Mouse (Mus musculus): Measurements from ENCODE around the gene Adamts4. TPM values are rescaled to one million over a fixed set of nuclear protein-coding genes. Genes with fewer than 3 reads are reported as not detected.

The Adamts4 gene
- polyA plus RNA-seq, 1 experiment from 2014 or later = 3.5 TPM

DNA sequence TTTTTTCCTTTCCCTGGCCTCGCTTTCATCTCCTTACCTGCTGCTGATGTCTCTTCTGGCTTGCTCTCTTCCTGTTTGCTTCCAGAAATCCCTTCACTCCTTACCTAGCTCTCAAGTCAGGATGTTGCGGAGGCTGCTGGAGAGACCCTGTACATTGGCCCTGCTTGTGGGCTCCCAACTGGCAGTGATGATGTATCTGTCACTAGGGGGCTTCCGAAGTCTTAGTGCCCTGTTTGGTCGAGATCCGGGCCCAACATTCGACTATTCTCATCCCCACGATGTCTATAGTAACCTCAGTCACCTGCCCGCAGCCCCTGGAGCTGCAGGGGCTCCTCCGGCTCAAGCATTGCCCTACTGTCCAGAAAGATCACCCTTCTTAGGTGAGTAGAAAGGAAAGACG lies 21.4 kb downstream of the Adamts4 start:
- ATAC-seq (ENCODE audit: extremely low read depth, insufficient number of reproducible peaks, low FRiP score, low TSS enrichment) = no peak
- WGBS = 66% methylated on average over 10 of the region's 10 CpGs
- H3K4me3 ChIP-seq = peak overlapping the region; percentile 89

DNA sequence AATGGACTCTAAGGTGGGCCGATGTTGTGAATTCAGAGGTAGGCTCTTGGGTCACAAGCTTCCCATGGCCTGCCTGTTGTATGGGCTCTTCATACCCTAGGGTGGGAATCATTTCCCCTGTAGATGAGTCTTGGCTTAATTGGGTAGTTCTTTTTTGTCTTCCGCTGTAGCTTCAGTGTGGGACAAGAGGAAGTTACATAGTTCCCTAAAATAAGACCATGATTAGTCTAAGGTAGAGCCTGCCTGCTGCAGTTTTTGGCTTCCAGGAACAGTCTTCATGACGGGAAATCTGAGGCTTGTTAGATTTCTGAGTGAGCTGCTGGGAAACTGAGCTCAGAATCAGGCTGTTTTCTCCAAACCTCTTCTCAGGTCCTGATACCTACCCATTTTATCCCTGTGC lies 21.9 kb downstream of the Adamts4 start:
- Histone ChIP-seq H3K9ac (0 out of 2 replicates have a peak overlapping the region, but pooled peaks have one; percentile 20), H3K27ac (replicated peaks) (no peak overlapping the region), H3K9me3 (no peaks in the 10 kb centered on the region), H3K4me3 (peak overlapping the region; percentile 89), H3K36me3 (peaks cover 55% of the 10 kb centered on the region), H3K4me2 (peak overlapping the region; percentile 92), H3K4me1 (peaks cover 21% of the 10 kb centered on the region), H3K27me3 (replicated peaks) (no peaks in the 10 kb centered on the region)
- no peak for ATAC-seq (ENCODE audit: extremely low read depth, insufficient number of reproducible peaks, low FRiP score, low TSS enrichment)
- 80% methylated on average over 3 of the region's 3 CpGs for WGBS

More for the DNA sequence above, 21.4 kb downstream of the Adamts4 start:
- H3K4me2 ChIP-seq = peak overlapping the region; percentile 92
- peaks cover 21% of the 10 kb centered on the region for H3K4me1 ChIP-seq
- 0 out of 2 replicates have a peak overlapping the region, but pooled peaks have one; percentile 42 for H3K9ac ChIP-seq
- no peaks in the 10 kb centered on the region for H3K9me3 ChIP-seq
- no peaks in the 10 kb centered on the region for H3K27me3 ChIP-seq (replicated peaks)
- peaks cover 50% of the 10 kb centered on the region for H3K36me3 ChIP-seq
- no peak overlapping the region for H3K27ac ChIP-seq (replicated peaks)

DNA sequence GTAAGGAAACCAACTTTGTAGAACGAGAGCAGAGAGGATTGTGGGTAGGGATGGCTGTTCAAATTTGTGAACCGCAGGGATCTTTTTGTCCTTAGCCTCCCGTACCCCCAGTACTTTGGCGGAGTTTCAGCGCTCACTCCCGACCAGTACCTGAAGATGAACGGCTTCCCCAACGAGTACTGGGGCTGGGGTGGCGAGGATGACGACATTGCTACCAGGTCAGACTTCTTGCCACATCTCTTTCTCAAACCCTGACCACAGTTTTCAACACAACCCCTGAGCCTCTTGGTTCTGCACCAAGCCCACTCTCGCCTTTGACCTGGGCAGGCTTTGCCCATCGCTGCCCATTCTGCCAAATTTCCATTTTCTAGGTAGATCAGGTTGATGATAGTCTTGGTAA lies 23.9 kb downstream of the Adamts4 start:
- WGBS = 88% methylated on average over 12 of the region's 12 CpGs
- ATAC-seq (ENCODE audit: extremely low read depth, insufficient number of reproducible peaks, low FRiP score, low TSS enrichment) = no peak
- no peak overlapping the region for H3K4me3 ChIP-seq
- H3K4me1 ChIP-seq = peaks cover 22% of the 10 kb centered on the region
- H3K9ac ChIP-seq = no peak overlapping the region
- no peak overlapping the region for H3K27ac ChIP-seq (replicated peaks)
- H3K9me3 ChIP-seq = no peaks in the 10 kb centered on the region
- H3K4me2 ChIP-seq = no peak overlapping the region
- H3K27me3 ChIP-seq (replicated peaks) = no peaks in the 10 kb centered on the region
- peaks cover 76% of the 10 kb centered on the region for H3K36me3 ChIP-seq

DNA sequence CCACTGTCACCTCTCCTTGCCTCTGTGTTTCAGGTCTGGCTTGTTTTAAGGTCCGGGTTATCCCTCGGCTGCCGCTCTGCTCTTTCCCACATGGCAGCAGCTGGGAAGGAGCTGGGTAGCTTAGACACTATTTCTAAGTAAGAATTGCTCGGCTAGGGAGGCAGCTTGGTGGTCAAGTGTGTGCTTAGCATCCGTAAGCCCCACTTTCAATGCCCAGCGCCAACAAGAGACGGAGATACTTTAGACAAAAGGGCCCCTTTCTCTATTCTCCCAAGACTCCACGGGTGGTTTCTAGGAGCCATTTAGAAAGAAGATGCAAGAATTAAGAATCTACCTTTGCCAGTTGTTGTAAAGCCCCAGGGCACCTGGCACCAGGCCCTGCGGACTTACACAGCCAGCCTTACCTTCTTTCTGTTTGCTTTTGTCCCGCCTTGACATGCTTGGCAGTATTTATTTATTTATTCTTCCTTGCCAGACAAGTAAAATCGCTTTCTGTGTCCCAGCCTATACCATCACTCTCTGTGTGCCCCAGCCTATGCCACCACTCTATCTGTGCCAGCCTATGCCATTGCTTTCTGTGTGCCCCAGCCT lies 25.0 kb downstream of the Adamts4 start:
- H3K36me3 ChIP-seq = peaks cover 79% of the 10 kb centered on the region
- no peak for ATAC-seq (ENCODE audit: extremely low read depth, insufficient number of reproducible peaks, low FRiP score, low TSS enrichment)
- H3K9ac ChIP-seq = no peak overlapping the region

DNA sequence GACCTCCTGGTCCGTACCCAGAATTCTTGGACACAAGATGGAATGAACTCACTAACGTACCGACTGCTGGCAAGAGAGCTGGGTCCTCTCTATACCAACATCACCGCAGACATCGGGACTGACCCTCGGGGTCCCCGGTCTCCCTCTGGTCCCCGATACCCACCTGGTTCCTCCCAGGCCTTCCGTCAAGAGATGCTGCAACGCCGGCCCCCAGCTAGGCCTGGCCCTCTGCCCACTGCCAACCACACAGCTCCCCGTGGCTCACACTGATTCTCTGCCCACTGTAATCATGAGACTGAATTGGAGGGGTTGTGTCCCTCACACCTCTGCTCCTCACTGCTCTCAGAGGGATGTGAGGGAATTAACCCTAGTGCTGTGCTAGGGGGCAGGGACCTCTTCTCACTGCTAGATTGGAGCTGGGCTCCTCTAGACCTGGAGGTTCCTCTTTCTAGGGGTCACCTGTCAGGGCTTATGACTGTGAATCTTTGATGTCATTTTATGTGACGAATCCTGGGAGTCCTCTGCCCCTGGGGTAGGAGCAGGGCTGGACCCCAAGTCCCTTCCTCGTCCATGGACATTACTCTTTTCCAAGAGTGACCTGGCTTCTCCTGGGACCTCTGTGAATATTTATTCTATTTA lies 26.0 kb downstream of the Adamts4 start:
- peaks cover 25% of the 10 kb centered on the region for H3K4me1 ChIP-seq
- H3K9me3 ChIP-seq = no peaks in the 10 kb centered on the region
- no peak overlapping the region for H3K4me3 ChIP-seq
- WGBS = 90% methylated on average over 14 of the region's 14 CpGs
- no peak overlapping the region for H3K9ac ChIP-seq
- no peak overlapping the region for H3K27ac ChIP-seq (replicated peaks)
- no peaks in the 10 kb centered on the region for H3K27me3 ChIP-seq (replicated peaks)
- peaks cover 79% of the 10 kb centered on the region for H3K36me3 ChIP-seq
- ATAC-seq (ENCODE audit: extremely low read depth, insufficient number of reproducible peaks, low FRiP score, low TSS enrichment) = no peak
- H3K4me2 ChIP-seq = no peak overlapping the region

More for the DNA sequence above, 25.0 kb downstream of the Adamts4 start:
- peaks cover 27% of the 10 kb centered on the region for H3K4me1 ChIP-seq
- H3K27me3 ChIP-seq (replicated peaks) = no peaks in the 10 kb centered on the region
- no peak overlapping the region for H3K4me3 ChIP-seq
- 87% methylated on average over 11 of the region's 11 CpGs for WGBS
- no peak overlapping the region for H3K4me2 ChIP-seq
- no peaks in the 10 kb centered on the region for H3K9me3 ChIP-seq
- H3K27ac ChIP-seq (replicated peaks) = no peak overlapping the region

DNA sequence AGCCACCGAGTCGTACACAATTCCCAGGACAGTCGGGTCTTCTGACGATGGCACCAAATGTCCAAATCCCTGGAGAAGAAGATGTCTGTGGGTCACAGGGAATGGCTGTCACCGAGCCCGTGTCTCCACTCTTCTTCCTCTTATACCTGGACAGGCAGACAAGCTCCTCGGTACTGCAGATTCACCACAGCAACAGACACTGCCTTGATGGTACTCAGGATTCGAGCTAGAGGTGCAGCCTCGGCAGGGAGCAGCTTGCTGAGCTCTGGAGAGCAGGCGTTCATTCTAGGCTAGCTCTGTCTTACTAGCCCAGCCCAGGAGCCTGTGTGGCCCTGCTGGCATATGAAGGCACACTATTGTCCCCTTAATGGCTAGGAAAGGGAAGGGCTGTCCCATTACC lies 27.5 kb downstream of the Adamts4 start:
- no peak overlapping the region for H3K27ac ChIP-seq (replicated peaks)
- ATAC-seq (ENCODE audit: extremely low read depth, insufficient number of reproducible peaks, low FRiP score, low TSS enrichment) = no peak

DNA sequence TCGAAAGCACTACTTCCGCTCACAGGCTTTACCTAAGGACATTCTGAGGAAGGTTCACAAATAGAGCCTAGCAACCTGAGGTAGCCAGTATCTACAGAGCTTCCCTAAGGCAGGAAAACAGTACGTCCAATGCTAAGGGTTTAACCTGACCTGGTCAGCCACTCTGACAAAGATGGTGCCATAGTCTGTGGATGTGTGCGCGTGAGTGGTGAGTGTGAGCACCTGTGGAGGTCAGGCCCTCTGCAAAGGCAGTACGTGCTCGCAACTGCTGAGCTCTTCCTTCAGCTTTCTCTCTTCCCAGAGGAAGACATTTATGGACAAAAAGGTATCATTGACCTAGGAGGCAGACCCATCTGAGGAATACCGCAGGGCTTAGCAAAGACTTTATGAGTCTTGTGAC lies 28.2 kb downstream of the Adamts4 start:
- peak overlapping the region; percentile 83; the same call in 1 of the 2 replicates for H3K4me2 ChIP-seq
- H3K4me1 ChIP-seq = peaks cover 28% of the 10 kb centered on the region
- 90% methylated on average over 8 of the region's 8 CpGs for WGBS
- H3K9ac ChIP-seq = no peak overlapping the region
- peak overlapping the region; percentile 3; the same call in 1 of the 2 replicates for H3K4me3 ChIP-seq
- no peaks in the 10 kb centered on the region for H3K9me3 ChIP-seq
- H3K27me3 ChIP-seq (replicated peaks) = no peaks in the 10 kb centered on the region
- H3K27ac ChIP-seq (replicated peaks) = no peak overlapping the region
- peaks cover 76% of the 10 kb centered on the region for H3K36me3 ChIP-seq
- no peak for ATAC-seq (ENCODE audit: extremely low read depth, insufficient number of reproducible peaks, low FRiP score, low TSS enrichment)

More for the DNA sequence above, 27.5 kb downstream of the Adamts4 start:
- Histone ChIP-seq H3K36me3 (peaks cover 76% of the 10 kb centered on the region), H3K4me3 (no peak overlapping the region), H3K27me3 (replicated peaks) (no peaks in the 10 kb centered on the region), H3K4me1 (peaks cover 28% of the 10 kb centered on the region), H3K9me3 (no peaks in the 10 kb centered on the region), H3K9ac (no peak overlapping the region), H3K4me2 (peak overlapping the region; percentile 83; the same call in 1 of the 2 replicates)
- 90% methylated on average over 10 of the region's 10 CpGs for WGBS

DNA sequence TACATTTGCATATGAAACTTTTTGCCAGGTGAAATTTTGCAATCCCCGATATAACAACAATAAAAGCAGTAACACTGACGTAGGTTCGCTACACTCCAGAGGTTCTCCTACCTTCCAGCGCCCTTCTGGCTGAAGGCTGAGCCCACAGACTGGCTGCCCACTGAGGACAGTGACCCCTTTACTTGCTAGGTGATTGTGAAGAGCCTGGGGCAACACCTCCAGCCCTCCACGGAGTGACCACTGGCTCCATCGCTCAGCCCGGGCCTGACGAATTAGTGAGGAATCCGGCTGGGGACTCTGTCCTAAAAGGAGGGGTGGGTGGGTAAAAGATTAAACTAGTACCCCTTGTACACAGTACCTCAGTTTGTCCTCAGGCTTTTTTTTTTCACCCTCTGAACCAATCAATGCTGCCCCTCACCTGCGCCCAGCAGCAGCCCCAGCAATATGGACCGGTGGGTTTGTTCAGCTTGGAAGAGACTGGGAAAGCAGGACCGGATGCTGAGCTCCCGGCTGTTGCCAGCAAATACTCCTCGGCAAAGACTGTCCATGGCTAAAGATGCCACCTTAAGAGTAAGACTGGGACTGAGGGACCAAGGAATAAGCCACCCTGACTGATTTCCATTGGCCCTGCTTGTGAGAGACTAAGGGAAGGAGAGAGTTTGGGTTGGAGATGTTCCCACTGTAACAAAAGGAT lies 28.9 kb downstream of the Adamts4 start:
- Histone ChIP-seq H3K9me3 (no peaks in the 10 kb centered on the region), H3K4me1 (peaks cover 28% of the 10 kb centered on the region), H3K4me3 (peak overlapping the region; percentile 70), H3K27ac (replicated peaks) (no peak overlapping the region), H3K36me3 (peaks cover 76% of the 10 kb centered on the region), H3K9ac (peak overlapping the region; percentile 92), H3K4me2 (peak overlapping the region; percentile 83), H3K27me3 (replicated peaks) (no peaks in the 10 kb centered on the region)
- ATAC-seq (ENCODE audit: extremely low read depth, insufficient number of reproducible peaks, low FRiP score, low TSS enrichment) = no peak
- 79% methylated on average over 14 of the region's 14 CpGs for WGBS

DNA sequence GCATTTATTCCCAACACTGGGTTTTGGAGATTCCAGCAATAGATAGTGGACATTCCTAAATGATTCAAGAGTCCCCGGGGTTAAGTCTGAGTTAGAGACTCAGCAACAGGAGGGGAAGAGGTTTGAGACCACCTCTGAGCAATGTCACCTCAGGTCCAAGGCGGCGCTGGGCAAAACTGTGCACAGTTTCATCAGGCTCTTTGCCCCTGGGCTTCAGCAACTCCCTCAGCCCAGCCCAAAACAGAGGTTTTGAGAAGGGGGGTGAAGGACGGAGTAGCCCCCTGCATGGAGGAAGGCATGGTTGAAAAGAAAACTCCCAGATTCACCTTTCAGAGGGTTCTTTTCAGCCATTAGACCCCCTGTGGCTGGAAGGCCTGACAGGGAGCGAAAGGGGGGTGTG lies 29.5 kb downstream of the Adamts4 start:
- ATAC-seq (ENCODE audit: extremely low read depth, insufficient number of reproducible peaks, low FRiP score, low TSS enrichment) = no peak
- WGBS = 57% methylated on average over 5 of the region's 5 CpGs
- Histone ChIP-seq H3K4me3 (peak overlapping the region; percentile 70), H3K9ac (peak overlapping the region; percentile 92), H3K27ac (replicated peaks) (peak overlapping the region; percentile 94; the same call in 1 of the 2 replicates), H3K36me3 (peaks cover 76% of the 10 kb centered on the region), H3K9me3 (no peaks in the 10 kb centered on the region), H3K4me1 (peaks cover 28% of the 10 kb centered on the region), H3K4me2 (peak overlapping the region; percentile 83), H3K27me3 (replicated peaks) (no peaks in the 10 kb centered on the region)

DNA sequence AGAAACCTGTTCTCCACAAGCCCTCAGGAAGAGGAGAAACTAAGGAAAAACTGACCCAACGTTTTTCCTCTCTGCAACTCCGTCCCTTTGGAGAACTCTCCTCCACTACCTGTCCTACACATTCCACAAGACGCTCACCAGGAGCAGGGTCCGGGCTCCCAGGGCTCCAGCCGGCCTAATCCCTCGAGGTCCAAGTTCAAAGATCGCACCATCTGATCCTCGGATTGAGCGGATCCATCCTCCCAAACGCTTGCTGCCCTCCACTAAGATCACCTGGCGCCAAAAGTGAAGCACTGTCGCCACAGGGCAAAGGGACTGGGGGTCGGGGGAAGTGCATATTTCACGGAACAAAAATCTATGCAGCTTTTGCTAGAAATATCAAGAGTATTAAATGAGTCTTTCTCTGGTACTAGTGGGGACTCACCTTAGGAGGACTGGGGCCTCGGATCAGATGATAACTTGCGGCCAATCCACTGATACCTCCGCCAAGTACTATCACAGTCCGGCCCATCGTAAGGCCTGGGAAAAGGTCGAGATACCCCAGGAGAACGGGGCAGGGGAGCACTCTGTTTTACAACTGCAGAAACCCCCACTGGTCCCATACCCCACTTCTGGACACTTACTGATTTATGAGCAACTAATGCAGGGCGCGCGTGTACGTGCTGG lies 30.2 kb downstream of the Adamts4 start:
- WGBS = 1% methylated on average over 25 of the region's 25 CpGs
- Histone ChIP-seq H3K27ac (replicated peaks) (peak overlapping the region; percentile 94), H3K36me3 (peaks cover 76% of the 10 kb centered on the region)

More for the DNA sequence above, 30.2 kb downstream of the Adamts4 start:
- H3K4me2 ChIP-seq = peak overlapping the region; percentile 83
- no peak for ATAC-seq (ENCODE audit: extremely low read depth, insufficient number of reproducible peaks, low FRiP score, low TSS enrichment)
- H3K4me3 ChIP-seq = peak overlapping the region; percentile 70
- peaks cover 31% of the 10 kb centered on the region for H3K4me1 ChIP-seq
- peak overlapping the region; percentile 92 for H3K9ac ChIP-seq
- no peaks in the 10 kb centered on the region for H3K9me3 ChIP-seq
- H3K27me3 ChIP-seq (replicated peaks) = no peaks in the 10 kb centered on the region

Measured in heart, embryonic 13.5 days (tissue).